Mouse (Mus musculus) lung, postnatal 36 days (tissue): ENCODE measurements around the gene Rtl9.

Experiments
- DNase-seq: peaks from one replicate; pipeline ENCODE4 v3.0.0; 2022; ENCODE audit warnings: mixed read lengths

Rtl9 gene

DNA sequence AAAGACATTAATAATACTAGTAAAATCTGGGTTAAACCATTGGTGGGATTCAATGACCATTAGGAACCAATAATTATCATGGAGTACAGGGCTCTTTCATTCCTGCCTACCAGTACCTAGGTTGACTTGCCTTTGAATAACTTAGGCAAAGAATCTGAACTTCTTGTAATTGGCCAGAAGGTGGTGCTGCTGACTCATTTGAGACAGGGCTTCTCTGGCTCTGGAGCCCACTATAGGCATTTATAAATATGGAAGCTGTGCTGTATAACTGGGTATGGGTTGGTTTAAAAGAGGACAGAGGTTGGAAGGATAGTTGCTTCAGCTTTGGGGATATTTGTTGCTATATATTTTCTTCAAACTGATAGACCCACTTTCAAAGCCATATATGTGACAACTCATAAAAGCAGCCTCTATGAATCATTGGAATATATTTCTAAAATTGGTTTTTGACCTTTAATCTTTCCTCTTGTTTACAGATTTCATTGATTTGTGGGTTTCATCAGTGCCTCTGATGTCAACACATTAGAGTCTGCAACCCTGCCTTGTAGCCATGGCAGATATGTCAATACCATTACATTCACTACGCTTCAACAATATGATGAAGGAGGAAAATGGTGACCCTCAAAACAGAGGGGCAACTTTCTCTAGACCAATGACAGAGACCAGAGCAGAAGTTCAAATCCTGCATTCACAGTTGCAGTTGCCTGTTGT is at the start of gene Rtl9:
Gene Rtl9, plus strand, starts transcription at position 551 of the 711 bp plus-strand sequence.
- DNase-seq = peak; percentile 24

DNA sequence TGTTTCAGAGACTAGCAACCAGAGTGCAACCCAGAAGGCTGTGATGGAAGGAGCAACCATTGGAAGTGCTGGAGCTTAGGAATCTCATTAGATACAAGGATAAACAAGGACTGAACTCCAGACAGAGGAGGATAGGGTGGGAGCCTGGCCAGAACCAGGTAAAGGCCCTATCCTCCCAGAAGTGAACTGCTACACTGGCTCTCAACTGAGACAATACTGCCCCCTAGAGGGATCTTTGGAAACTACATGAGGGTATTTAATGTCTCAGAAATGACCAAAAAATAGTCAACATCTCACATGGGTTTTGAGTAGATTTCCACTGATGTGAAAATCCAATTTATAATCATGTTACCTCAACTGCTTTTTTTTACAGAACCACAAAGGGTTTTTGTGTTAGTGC is 47.9 kb upstream of the Rtl9 start:
- DNase-seq = peak; percentile 73

GRCm38 (mm10) chrX:143051921-143052320 is 47.5 kb upstream of the Rtl9 start:
- DNase-seq = no peak

DNA sequence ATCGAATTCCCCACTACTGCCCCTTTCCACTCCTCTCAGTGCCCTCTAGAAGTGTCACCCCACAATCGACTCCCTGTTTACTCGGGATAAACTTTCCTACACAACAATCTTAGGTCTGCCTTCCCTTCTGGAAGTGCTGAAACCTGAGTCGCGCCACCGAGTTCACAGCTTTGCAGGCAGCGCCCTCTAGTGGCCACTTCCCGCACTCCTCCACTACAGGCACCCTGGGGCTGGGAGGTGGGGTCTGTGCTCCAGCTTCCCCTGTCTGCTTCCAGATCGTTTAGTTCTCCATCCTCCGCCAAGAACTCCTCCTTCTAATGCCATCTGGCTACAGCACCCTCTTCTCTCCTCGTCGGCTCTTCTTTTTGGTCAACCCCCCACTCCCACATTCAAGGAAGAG is 40.6 kb upstream of the Rtl9 start:
- DNase-seq = peak; percentile 74

DNA sequence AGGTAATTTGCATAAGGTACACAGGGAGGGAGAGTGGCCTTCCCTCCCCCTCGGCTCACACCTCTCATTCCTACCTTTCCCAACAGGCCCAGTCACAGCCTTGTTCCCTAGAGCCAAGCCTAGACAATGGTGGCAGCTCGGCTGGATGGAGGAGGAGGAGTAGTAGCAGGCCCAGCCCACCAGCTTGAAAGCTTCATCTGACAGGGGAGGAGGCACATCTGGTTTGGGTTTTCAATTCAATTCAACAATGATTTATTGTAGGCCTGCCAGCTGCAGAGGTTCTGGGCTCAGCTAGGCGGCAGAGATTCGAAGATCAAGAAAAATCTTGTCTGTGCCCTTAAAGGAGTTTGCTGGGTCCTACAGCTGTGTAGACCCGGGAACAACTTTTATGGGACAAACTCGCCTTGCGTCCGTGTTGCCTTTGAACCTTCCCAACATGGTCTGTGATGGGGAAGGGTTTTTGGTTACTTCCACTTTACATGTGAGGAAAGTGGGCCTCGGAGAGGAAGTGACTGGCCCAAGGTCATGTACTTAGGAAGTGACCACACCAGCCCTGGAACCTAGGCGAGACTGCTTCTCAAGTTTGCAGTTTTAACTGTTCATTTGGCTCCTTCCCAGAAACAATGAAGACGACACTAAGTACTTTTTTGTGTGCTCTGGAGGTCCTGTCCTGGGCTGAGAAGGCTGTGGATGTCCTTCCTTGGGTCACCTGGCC is 36.6 kb upstream of the Rtl9 start:
- no peak for DNase-seq

DNA sequence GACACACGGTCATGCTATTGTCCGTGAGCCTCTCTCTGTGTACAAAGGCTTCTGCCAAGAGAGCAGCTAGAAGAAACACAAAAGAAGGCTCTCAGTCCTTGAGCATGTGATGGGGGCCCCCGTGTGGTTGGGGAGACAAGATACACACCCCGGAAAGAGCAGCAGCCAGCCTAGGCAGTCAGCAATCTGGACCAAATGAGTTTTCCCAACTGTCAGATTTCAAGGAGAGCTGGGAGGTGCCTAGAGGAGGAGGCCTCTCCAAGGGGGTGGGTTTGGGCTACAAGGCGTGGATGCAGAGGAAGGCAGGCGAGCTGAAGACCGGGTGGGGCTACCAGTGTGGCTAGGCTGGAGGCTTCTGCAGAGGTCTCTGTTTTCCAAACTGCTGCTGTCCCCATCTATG is 35.6 kb upstream of the Rtl9 start:
- no peak for DNase-seq

DNA sequence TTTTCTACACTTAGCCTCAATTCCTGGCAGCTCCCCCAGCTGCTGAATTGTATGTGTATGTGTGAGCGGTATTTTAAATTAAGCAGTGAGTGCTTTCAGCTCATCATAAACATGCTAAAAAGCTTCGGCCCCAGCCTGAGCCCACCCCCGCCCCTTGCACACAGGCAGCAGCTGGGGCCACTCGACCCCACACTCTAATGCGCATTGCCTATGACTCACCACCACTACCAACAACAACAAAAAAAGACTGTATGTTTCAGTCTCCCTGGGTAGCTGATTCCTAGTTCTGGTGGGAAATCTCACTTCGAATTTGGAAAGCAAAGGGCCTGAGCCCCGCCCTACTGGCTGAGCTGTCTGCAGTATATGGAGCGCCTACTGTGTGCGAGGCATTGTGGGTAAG is 35.1 kb upstream of the Rtl9 start:
- DNase-seq = no peak

DNA sequence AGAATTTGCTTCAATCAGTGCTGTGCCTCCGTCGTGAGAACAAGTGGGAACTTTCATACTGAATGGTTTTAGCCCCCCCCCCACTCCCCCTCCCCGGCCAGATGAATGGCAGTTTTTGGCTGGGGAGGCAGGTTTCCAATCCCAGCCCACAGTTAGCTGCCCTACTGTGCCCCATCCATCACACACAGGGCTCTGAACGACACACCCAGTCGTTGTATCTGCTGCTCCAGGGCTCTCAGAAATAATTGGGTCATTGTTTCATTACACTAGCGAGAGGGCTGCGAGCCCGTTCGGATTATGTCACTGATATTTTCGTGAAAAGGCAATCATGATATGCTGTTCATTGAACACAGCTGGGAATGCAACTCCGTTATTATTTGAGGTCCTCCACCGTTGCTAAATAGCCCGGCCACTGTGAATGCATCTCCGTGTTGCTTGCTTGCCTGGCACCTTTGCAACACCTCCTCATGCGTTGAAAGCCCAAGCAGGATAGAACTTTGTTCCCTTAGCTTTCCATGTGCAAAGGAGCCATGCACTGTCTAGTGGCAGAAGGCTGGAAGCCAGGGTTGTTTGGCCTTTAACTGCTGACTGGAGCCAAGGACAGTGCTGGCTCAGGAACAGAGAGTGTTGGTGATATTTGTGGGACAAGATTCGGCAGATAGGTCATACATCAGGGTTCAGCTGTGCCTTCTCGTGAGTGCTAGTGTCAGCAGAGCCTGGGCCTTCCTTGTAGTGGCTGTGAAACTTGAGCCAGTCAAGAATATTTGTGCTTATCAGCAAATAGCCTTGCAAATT is 32.9 kb upstream of the Rtl9 start:
- DNase-seq = no peak

GRCm38 (mm10) chrX:143067115-143067514 is 32.3 kb upstream of the Rtl9 start:
- no peak for DNase-seq

- DNase-seq = no peak
These were observed 31.8 kb upstream of the Rtl9 start for GRCm38 (mm10) chrX:143067576-143067975.

GRCm38 (mm10) chrX:143080458-143081336 is 18.7 kb upstream of the Rtl9 start:
- DNase-seq = no peak

DNA sequence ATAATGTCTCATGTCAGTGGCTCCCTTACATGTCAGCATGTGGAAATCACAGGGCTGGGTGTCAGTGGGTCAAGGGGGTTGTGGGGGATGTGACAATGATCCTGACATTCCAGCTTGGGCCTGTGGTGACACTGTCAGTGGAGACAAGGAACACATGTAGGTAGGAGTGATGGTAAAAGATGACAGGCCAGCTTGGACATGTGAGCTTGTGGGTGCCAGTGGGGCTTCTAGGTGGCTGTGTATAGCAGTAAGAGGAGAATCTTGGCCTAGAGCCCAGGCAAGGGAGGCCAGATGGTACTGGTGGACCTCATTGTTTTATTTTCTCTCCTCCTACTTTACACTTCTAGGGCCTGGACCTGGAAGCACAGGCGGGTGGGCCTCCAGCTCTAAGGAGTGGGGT is 16.7 kb upstream of the Rtl9 start:
- DNase-seq = no peak

- no peak for DNase-seq
These were observed 11.2 kb upstream of the Rtl9 start for GRCm38 (mm10) chrX:143088225-143088624.

DNA sequence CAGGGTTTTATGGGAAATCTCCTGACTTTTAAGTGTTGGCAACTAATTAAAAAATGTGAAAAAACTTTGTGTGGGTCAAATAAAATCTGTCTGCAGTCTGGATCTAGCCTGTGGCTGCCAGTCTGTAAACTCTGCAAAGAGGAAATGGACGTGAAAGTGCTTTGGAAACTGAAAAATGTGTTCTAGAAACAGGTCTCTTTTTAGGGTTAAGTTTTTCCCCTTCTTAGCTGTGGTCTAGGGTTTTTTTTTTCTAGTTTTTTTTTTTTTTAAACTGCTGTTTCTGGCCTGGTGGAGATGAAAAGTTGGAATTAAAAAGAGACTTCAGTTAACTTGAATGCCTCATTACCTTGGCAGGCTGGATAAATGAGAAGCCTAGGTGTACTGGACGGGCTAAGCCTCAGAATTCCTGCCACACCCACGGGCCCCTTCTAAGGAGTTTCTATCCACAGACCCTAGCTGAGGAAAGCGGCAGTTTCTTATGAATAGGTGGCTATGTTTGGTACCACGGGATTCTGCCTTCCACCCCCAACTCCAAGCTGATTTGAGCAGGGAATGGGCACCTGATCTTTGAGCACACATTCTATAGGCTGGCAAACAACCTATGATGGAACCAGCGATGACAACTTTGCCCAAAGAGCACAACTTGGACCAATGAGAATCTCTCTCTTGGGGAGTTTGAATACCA is 8.3 kb upstream of the Rtl9 start:
- DNase-seq = no peak

DNA sequence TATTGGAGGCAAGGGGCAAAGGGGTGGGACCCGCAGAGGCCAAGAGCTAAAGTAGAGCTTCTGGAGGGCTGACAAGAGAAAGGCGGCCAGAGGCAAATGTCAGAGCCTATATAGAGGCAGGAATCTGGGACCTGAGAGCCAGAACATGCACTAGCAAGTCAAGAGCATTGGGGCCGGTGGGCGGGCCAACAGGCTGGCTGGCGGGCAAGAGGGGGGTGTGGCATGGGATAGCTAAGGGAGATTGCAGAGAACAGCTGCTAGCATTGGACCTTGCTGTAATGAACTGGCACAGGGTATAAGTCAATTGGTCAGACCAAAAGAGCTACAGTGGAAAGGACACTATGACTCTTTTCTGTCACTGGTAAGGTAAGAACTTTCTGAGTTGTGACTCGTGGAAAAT is 1.8 kb upstream of the Rtl9 start:
- no peak for DNase-seq

DNA sequence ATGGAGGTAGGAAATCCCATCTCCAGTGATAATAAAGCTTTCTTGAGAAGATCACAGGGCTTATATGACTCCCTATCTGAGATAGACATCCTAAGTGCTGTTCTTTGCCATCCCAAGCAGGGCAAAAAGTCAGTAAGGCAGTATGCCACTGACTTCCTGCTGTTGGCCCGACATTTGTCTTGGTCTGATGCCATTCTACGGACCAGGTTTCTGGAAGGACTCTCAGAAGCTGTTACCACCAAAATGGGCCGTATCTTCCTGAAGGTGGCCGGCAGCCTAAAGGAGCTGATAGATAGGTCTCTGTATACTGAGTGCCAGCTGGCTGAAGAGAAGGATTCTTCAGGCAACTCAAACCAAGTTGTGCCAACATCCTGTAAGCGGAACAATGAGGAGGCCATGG is 3.8 kb downstream of the Rtl9 start:
- DNase-seq = no peak

GRCm38 (mm10) chrX:143105866-143106265 is 6.5 kb downstream of the Rtl9 start:
- DNase-seq = no peak

DNA sequence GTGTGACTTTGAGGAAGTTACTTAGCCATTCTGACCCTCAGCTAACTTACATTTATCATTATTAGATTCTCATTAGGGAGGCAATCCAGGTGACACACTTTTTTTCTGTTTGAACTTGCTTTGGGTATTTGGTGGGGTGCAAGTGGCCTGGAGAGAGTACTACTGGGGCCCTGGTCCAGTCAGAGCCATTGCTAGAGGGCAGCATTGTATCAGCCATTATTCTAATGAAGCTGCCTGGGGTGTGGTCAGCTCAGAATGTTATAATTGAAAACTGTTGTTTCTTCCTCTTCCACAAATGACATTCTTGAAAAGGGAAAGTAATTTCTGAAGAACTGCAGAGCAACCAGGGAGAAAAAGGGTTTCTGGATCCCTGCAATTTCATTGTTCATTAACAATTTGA is 13.2 kb downstream of the Rtl9 start:
- peak; percentile 4 for DNase-seq
